Mouse (Mus musculus) olfactory bulb, adult 2 months (tissue): ENCODE measurements at regions not wholly inside any gene's neighbourhood (a gene's known extent, or its start where the extent isn't known, plus 50 kb on each side); places are given as distances from the start of the nearest gene placed in this dataset.

Experiments used
- H3K27ac ChIP-seq: fragments of 200-500 bp; 2 replicates; pipeline ENCODE4 v1.5.1; 2012; ENCODE audit warnings: low read depth, low read length; ENCODE audit not compliant: insufficient read depth
- H3K4me1 ChIP-seq: fragments of 200-500 bp; 2 replicates; pipeline ENCODE4 v1.6.1; 2012; ENCODE audit warnings: low read length; ENCODE audit not compliant: control insufficient read depth, insufficient read depth
- H3K4me3 ChIP-seq: fragments of 200-500 bp; 2 replicates; pipeline ENCODE4 v1.5.1; 2012; ENCODE audit warnings: mild to moderate bottlenecking, low read depth, low read length, moderate library complexity; ENCODE audit not compliant: insufficient read depth
- CTCF ChIP-seq: fragments of 200-500 bp; IDR thresholded peaks from 2 replicates; pipeline ENCODE4 v1.5.1; 2012; ENCODE audit warnings: low read depth, mild to moderate bottlenecking, low read length, moderate library complexity; ENCODE audit not compliant: insufficient read depth
- POLR2A ChIP-seq: fragments of 200-500 bp; IDR thresholded peaks from 2 replicates; pipeline ENCODE4 v1.6.1; 2012; ENCODE audit warnings: mild to moderate bottlenecking, low read depth, low read length, moderate library complexity; ENCODE audit not compliant: insufficient read depth
- WGBS: fragments of 180-500 bp; shearing (Covaris S2); methylation state at CpG from one replicate; pipeline ENCODE4 v1.1.7; 2018; 5-methylcytosine and 5-hydroxymethylcytosine counted together

DNA sequence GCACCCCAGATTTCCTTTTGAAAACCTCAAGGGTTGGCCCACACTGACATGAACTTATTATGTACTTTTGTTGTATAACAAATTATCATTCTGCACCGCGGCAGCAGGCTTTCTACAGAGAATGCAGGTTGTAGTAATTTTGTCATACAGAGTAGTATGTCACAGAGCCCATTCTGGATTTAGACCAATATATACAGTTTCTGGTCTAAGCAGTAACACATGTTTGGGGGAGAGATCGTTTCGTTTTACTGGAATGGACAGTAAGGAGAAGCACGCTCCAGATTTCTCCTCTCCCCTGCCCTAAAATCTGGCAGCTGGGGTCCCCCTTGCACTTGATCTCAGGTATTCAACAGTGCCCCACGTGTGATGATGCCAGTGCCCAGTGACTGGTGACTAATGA lies 76.0 kb upstream of the Smim23 start:
- 80% methylated on average over 6 of the region's 6 CpGs for WGBS
- H3K27ac ChIP-seq, result no peak overlapping the region
- TF ChIP-seq POLR2A, result no peak
- no peaks in the 10 kb centered on the region for H3K4me1 ChIP-seq
- no peak overlapping the region for H3K4me3 ChIP-seq

GRCm38 (mm10) chr11:32899604-32900216 lies 75.3 kb upstream of the Smim23 start:
- Histone ChIP-seq H3K4me3 (no peak overlapping the region), H3K27ac (no peak overlapping the region), H3K4me1 (no peaks in the 10 kb centered on the region)
- TF ChIP-seq POLR2A (no peak), CTCF (no peak)
- 74% methylated on average over 13 of the region's 13 CpGs for WGBS

DNA sequence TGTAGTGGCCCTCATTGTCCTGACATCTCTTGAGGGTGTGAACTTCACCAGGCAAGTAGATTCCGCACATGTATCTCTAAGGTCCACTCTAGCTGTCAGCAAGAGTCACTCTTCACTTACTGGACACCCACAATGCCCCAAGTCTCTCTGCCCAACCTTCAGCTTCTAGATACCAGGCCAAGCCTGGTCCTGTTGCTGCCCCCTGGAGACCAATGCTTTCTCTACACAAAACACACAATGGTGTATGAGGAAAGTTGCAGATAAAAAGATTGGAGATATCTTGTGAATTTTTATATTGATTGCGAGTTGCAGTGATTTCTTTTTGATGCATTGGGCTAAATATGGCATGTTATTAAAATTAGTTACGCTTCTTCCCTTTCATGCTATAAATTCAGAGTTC lies 71.0 kb upstream of the Smim23 start:
- H3K4me1 ChIP-seq, result no peaks in the 10 kb centered on the region
- no peak overlapping the region for H3K27ac ChIP-seq
- H3K4me3 ChIP-seq, result no peak overlapping the region
- 90% methylated on average over 3 of the region's 3 CpGs for WGBS
- TF ChIP-seq POLR2A, result no peak
- TF ChIP-seq CTCF, result no peak

GRCm38 (mm10) chr11:32893146-32893903 lies 68.9 kb upstream of the Smim23 start:
- WGBS, result 83% methylated on average over 11 of the region's 11 CpGs
- peaks cover 6% of the 10 kb centered on the region for H3K4me1 ChIP-seq
- no peak overlapping the region for H3K27ac ChIP-seq
- TF ChIP-seq POLR2A (no peak), CTCF (no peak)
- no peak overlapping the region for H3K4me3 ChIP-seq

GRCm38 (mm10) chr11:32892496-32892895 lies 68.1 kb upstream of the Smim23 start:
- Histone ChIP-seq H3K4me3 (no peak overlapping the region), H3K4me1 (peaks cover 6% of the 10 kb centered on the region), H3K27ac (no peak overlapping the region)
- 90% methylated on average over 5 of the region's 5 CpGs for WGBS
- TF ChIP-seq POLR2A (no peak), CTCF (no peak)

DNA sequence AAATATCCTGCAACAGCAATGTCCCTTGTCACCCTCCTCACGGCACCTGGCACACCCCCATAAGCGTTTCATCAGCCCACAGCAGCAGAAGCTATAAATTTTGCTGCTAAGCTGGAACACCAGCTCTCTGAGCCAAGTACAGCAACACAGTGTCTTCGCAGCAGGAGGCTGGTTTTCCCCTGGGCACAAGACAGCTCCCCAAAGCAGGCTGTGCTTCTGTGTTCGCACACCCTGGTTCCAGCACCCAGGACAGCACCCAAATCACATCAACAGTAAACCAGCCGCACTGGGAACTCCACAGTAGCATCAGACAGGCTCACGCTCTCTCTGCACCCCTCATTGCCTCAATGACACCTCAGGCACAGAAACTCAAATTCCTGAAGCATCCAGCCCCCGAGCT lies 64.8 kb upstream of the Smim23 start:
- TF ChIP-seq CTCF, result no peak
- TF ChIP-seq POLR2A, result no peak
- no peak overlapping the region for H3K4me3 ChIP-seq
- H3K4me1 ChIP-seq, result peaks cover 6% of the 10 kb centered on the region
- 15% methylated on average over 7 of the region's 7 CpGs for WGBS
- no peak overlapping the region for H3K27ac ChIP-seq

DNA sequence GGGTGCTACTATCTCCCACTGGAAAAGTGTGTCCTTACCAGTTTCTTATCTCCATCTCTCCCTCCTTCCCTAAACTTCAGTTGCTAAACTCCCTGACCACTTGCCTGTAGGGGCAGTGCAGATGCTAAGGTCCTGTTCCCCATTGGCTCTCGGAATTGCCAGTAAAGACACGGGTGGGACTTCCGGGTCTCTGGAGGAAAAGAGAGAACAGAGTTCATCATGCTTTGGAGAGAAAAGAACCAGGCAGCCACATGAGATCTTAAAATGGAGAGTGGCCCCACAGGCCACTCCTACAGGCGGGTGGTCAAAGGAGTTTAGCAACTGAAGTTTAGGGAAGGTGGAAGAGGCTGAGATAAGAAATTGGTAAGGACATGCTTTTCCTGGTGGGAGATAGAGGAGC lies 60.3 kb upstream of the Smim23 start:
- no peak overlapping the region for H3K27ac ChIP-seq
- 80% methylated on average over 4 of the region's 4 CpGs for WGBS
- H3K4me3 ChIP-seq, result no peak overlapping the region
- no peak for TF ChIP-seq POLR2A
- no peak for TF ChIP-seq CTCF
- peaks cover 10% of the 10 kb centered on the region for H3K4me1 ChIP-seq

DNA sequence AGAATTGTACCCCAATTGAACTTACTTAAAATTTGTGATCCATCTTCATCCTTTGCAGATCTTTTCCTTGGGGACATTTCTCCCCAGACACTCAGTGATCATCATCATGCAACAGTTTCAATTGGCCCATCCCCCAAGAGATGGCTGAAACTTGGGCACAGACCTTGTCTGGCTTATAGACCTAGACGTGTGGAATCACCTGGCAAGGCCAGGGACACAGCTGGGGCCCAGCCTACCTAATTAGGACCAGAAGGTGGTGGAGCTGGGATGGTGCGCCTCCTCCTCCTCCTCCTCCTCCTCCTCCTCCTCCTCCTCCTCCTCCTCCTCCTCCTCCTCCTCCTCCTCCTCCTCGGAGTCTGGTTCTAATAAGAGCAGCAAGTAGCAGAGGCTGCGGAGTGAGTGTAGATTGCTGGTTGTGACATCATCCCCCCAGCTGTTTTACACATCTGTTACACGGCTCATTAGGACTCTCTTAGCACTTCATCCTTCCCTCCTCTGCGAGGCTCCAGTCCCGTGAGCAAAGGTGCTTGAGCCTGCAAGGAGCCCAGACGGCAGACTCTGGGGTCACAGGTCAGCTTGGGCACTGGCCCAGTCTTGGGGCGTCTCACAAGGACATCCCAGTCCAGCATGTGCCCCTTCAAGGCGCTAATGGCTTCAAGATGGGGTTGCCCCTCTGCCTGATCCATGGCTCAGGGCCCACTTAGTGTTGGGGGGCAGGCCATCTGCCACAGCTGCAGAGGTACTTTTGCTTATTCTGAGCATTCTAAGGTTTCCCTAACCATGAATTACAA lies 58.9 kb upstream of the Smim23 start:
- no peak overlapping the region for H3K27ac ChIP-seq
- 64% methylated on average over 10 of the region's 10 CpGs for WGBS
- 0 out of 2 replicates have a peak, but pooled peaks cover 4% of the 10 kb centered on the region for H3K4me1 ChIP-seq
- TF ChIP-seq POLR2A (no peak), CTCF (no peak)
- no peak overlapping the region for H3K4me3 ChIP-seq

DNA sequence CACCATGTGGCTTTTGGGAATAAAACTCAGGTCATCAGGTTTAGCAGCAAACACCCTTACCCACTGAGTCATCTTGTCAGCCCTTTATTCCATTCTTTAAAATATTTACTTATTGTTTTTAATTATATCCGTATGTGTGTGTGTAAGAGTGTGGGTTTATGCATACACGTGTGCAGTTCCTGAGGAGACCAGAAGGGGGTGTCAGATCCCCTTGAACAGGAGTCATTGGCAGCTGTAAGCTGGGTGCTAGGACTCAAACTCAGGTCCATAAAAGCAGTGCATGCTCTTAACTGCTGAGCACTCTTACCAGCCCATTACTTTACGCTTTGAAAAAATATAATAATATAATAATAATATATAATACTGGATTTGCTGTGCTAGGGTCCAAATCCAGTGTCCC lies 54.6 kb upstream of the Smim23 start:
- Histone ChIP-seq H3K4me1 (0 out of 2 replicates have a peak, but pooled peaks cover 4% of the 10 kb centered on the region), H3K4me3 (no peak overlapping the region), H3K27ac (no peak overlapping the region)
- WGBS, result 98% methylated on average over 3 of the region's 3 CpGs
- TF ChIP-seq POLR2A, result no peak
- TF ChIP-seq CTCF, result no peak
